Mouse (Mus musculus) CH12.LX (cell line): ENCODE results near the gene Rgs1. TPM values are rescaled to one million over a fixed set of nuclear protein-coding genes. Genes with fewer than 3 reads are reported as not detected.
A peak's percentile ranks its signal among the peaks of the same experiment; 100 is the strongest.

ENCODE experiments used
- DNase-seq: peaks from one replicate; pipeline ENCODE4 v3.0.0-alpha.2; 2013; ENCODE audit errors: extremely low read depth
- H3K27ac ChIP-seq: 2 replicates; pipeline ENCODE4 v1.5.1; 2012; ENCODE audit warnings: low read depth, mild to moderate bottlenecking, control low read depth, moderate library complexity; ENCODE audit not compliant: insufficient read depth
- H3K27me3 ChIP-seq: replicated peaks from 2 replicates; pipeline ENCODE3; 2012; ENCODE audit warnings: inconsistent platforms
- H3K36me3 ChIP-seq, 2 experiments: replicated peaks in 1 of 2; 2 replicates each; pipeline versions ENCODE3 to v1.6.1; 2012; ENCODE audit warnings: inconsistent platforms in 1 of 2, low read length in 1 of 2, mild to moderate bottlenecking in 1 of 2, mixed read lengths in 1 of 2, moderate library complexity in 1 of 2; ENCODE audit not compliant: control insufficient read depth in 1 of 2, insufficient read depth in 1 of 2
- H3K4me1 ChIP-seq, 2 experiments: 2 replicates each; pipeline ENCODE4 v1.6.1; 2012; ENCODE audit warnings: inconsistent platforms in 1 of 2, moderate library complexity in 1 of 2; ENCODE audit not compliant: insufficient read depth in 2 of 2, control insufficient read depth in 1 of 2
- H3K4me2 ChIP-seq: 2 replicates; pipeline ENCODE4 v1.6.1; 2012; ENCODE audit warnings: low read depth, mild to moderate bottlenecking, control low read depth; ENCODE audit not compliant: poor library complexity, insufficient read depth, severe bottlenecking
- H3K4me3 ChIP-seq, 3 experiments: fragments of 150-350 bp in 1 of 3; sonication (generic) in 1 of 3; replicated peaks in 1 of 3; 2 replicates each; pipeline versions ENCODE3 to v1.5.1; 2011 to 2012; ENCODE audit warnings: low read depth in 2 of 3, low read length in 2 of 3, mild to moderate bottlenecking in 2 of 3, moderate library complexity in 2 of 3, control low read depth in 1 of 3, improper control_type of control experiment in 1 of 3, inconsistent platforms in 1 of 3, mixed read lengths in 1 of 3; ENCODE audit not compliant: poor library complexity in 1 of 3
- H3K79me2 ChIP-seq: replicated peaks from 2 replicates; pipeline ENCODE4 v1.6.1; 2012; ENCODE audit warnings: mild to moderate bottlenecking, moderate library complexity; ENCODE audit not compliant: control insufficient read depth, poor library complexity, insufficient read depth, severe bottlenecking; ENCODE audit errors: extremely low read depth
- H3K9ac ChIP-seq: 2 replicates; pipeline ENCODE4 v1.6.1; 2012; ENCODE audit warnings: low read depth, mild to moderate bottlenecking, control low read depth, moderate library complexity; ENCODE audit not compliant: insufficient read depth
- H3K9me3 ChIP-seq: replicated peaks from 2 replicates; pipeline ENCODE3; 2012; ENCODE audit warnings: low read length, inconsistent platforms, mixed read lengths
- CHD1 ChIP-seq: IDR thresholded peaks from 2 replicates; pipeline ENCODE4 v1.6.1; 2012; ENCODE audit warnings: low read depth, low read length, improper control_type of control experiment, inconsistent platforms
- CHD2 ChIP-seq: IDR thresholded peaks from 2 replicates; pipeline ENCODE4 v1.6.1; 2011; ENCODE audit warnings: low read length, improper control_type of control experiment
- CTCF ChIP-seq, 2 experiments: IDR thresholded peaks in 1 of 2; conservative IDR thresholded peaks in 1 of 2; 2 replicates each; pipeline ENCODE4 v1.5.1; 2011 to 2012; ENCODE audit warnings: low read depth in 2 of 2, low read length in 2 of 2, improper control_type of control experiment in 1 of 2, inconsistent platforms in 1 of 2, mild to moderate bottlenecking in 1 of 2, moderate library complexity in 1 of 2
- E2F4 ChIP-seq: IDR thresholded peaks from 2 replicates; pipeline ENCODE4 v1.6.1; 2011; ENCODE audit warnings: low read depth, low read length, improper control_type of control experiment; ENCODE audit not compliant: insufficient replicate concordance
- EP300 ChIP-seq: IDR thresholded peaks from 2 replicates; pipeline ENCODE4 v1.6.1; 2011; ENCODE audit warnings: low read length, improper control_type of control experiment
- ETS1 ChIP-seq: conservative IDR thresholded peaks from 2 replicates; pipeline ENCODE4 v1.6.1; 2012; ENCODE audit warnings: low read depth, mild to moderate bottlenecking, inconsistent platforms, low read length, improper control_type of control experiment, moderate library complexity
- GABPA ChIP-seq: IDR thresholded peaks from 2 replicates; pipeline ENCODE4 v1.6.1; 2012; ENCODE audit warnings: low read depth, low read length, improper control_type of control experiment, inconsistent platforms; ENCODE audit not compliant: insufficient replicate concordance
- JUND ChIP-seq: conservative IDR thresholded peaks from 2 replicates; pipeline ENCODE4 v1.6.1; 2011; ENCODE audit warnings: low read depth, low read length, improper control_type of control experiment
- KAT2A ChIP-seq: IDR thresholded peaks from 2 replicates; pipeline ENCODE4 v1.6.1; 2012; ENCODE audit warnings: low read length, improper control_type of control experiment, inconsistent platforms; ENCODE audit not compliant: insufficient replicate concordance
- MAFK ChIP-seq: IDR thresholded peaks from 2 replicates; pipeline ENCODE4 v1.6.1; 2011; ENCODE audit warnings: low read length, improper control_type of control experiment; ENCODE audit not compliant: insufficient replicate concordance
- MAX ChIP-seq: IDR thresholded peaks from 2 replicates; pipeline ENCODE4 v1.6.1; 2011; ENCODE audit warnings: low read length, improper control_type of control experiment
- MAZ ChIP-seq: IDR thresholded peaks from 2 replicates; pipeline ENCODE4 v1.6.1; 2012; ENCODE audit warnings: low read depth, mild to moderate bottlenecking, inconsistent platforms, low read length, improper control_type of control experiment, moderate library complexity
- MXI1 ChIP-seq: IDR thresholded peaks from 2 replicates; pipeline ENCODE4 v1.6.1; 2011; ENCODE audit warnings: mild to moderate bottlenecking, low read depth, low read length, improper control_type of control experiment
- MYC ChIP-seq: IDR thresholded peaks from 2 replicates; pipeline ENCODE4 v1.6.1; 2011; ENCODE audit warnings: low read depth, mild to moderate bottlenecking, improper control_type of control experiment, low read length
- RAD21 ChIP-seq: IDR thresholded peaks from 2 replicates; pipeline ENCODE4 v1.6.1; 2011; ENCODE audit warnings: low read depth, mild to moderate bottlenecking, low read length, improper control_type of control experiment, moderate library complexity
- RCOR1 ChIP-seq: conservative IDR thresholded peaks from 2 replicates; pipeline ENCODE4 v1.6.1; 2012; ENCODE audit warnings: low read depth, mild to moderate bottlenecking, inconsistent platforms, low read length, improper control_type of control experiment
- SIN3A ChIP-seq: IDR thresholded peaks from 2 replicates; pipeline ENCODE4 v1.6.1; 2012; ENCODE audit warnings: low read length, improper control_type of control experiment, inconsistent platforms
- SMC3 ChIP-seq: IDR thresholded peaks from 2 replicates; pipeline ENCODE4 v1.6.1; 2011; ENCODE audit warnings: low read depth, low read length, improper control_type of control experiment
- TCF12 ChIP-seq: IDR thresholded peaks from 2 replicates; pipeline ENCODE4 v1.6.1; 2014; ENCODE audit warnings: low read depth, mild to moderate bottlenecking, inconsistent platforms, low read length, improper control_type of control experiment
- UBTF ChIP-seq: IDR thresholded peaks from 2 replicates; pipeline ENCODE4 v1.6.1; 2012; ENCODE audit warnings: low read depth, mild to moderate bottlenecking, inconsistent platforms, low read length, improper control_type of control experiment, moderate library complexity
- USF1 ChIP-seq: IDR thresholded peaks from 2 replicates; pipeline ENCODE4 v1.6.1; 2014; ENCODE audit warnings: low read depth, mild to moderate bottlenecking, inconsistent platforms, low read length, improper control_type of control experiment
- ZC3H11A ChIP-seq: IDR thresholded peaks from 2 replicates; pipeline ENCODE4 v1.6.1; 2012; ENCODE audit warnings: low read depth, mild to moderate bottlenecking, inconsistent platforms, low read length, improper control_type of control experiment
- ZNF384 ChIP-seq: IDR thresholded peaks from 2 replicates; pipeline ENCODE4 v1.6.1; 2012; ENCODE audit warnings: low read depth, low read length, improper control_type of control experiment, inconsistent platforms
- dilution Hi-C: fragments of 300-500 bp; cut with MboI; formaldehyde crosslinking; loops from 2 replicates; pipeline ENCODE4 v1.14.3; 2020; ENCODE audit warnings: low sequenced_read_pairs; ENCODE audit not compliant: extremely low pct_unique_long_range_greater_than_20kb, extremely low pct_ligation_motif_present
- in situ Hi-C: fragments of 300-500 bp; cut with MboI; formaldehyde crosslinking; loops from 3 replicates; pipeline ENCODE4 v1.14.3; 2019; ENCODE audit warnings: low sequenced_read_pairs, low pct_ligation_motif_present, low pct_unique_long_range_greater_than_20kb, mixed read lengths
- polyA plus RNA-seq: library from polyadenylated mRNA; unstranded; fragments of >175 nt; gene quantifications from 2 replicates; pipeline ENCODE4 v1.2.1, GENCODE M21; 2012; ENCODE audit warnings: low read depth; ENCODE audit not compliant: insufficient read length
- total RNA-seq, 2 experiments: library from RNA; depleted of rRNA; stranded (reverse); fragments of 300-350 nt in 1 of 2; fragments of >200 nt in 1 of 2; gene quantifications; 2 replicates each; pipeline ENCODE4 v1.2.3; 2012 to 2014

Gene Rgs1
- total and polyA plus RNA-seq, 3 experiments, result 3.2 to 25.2 (median 3.6) TPM

- in situ Hi-C loops, result no loop called here
- peak overlapping the region; percentile 67; the same call in 1 of the 2 replicates for H3K4me2 ChIP-seq
- DNase-seq, result no peak
- no peak overlapping the region for H3K4me3 ChIP-seq
- no peaks in the 10 kb centered on the region for H3K27me3 ChIP-seq
- no peaks in the 10 kb centered on the region for H3K36me3 ChIP-seq
- dilution Hi-C loops, result no loop called here
- H3K79me2 ChIP-seq, result no peaks in the 10 kb centered on the region
- peaks cover 0 to 7% of the 10 kb centered on the region in 2 experiments; a peak in 1 of 4 replicates for H3K4me1 ChIP-seq
- no peaks in the 10 kb centered on the region for H3K9me3 ChIP-seq
- H3K9ac ChIP-seq, result no peak overlapping the region
- H3K27ac ChIP-seq, result no peak overlapping the region
- peak; percentile 66; the same call in 1 of the 2 replicates for TF ChIP-seq MXI1
- TF ChIP-seq RCOR1, result no peak
- no peak for TF ChIP-seq RAD21
- peak; percentile 87 for TF ChIP-seq MYC
- 0 out of 2 replicates have a peak, but pooled peaks have one; percentile 27 for TF ChIP-seq MAFK
- TF ChIP-seq CHD2, result no peak
- peak; percentile 86 for TF ChIP-seq MAX
- TF ChIP-seq TCF12, result 0 out of 2 replicates have a peak, but pooled peaks have one; percentile 25
- no peak for TF ChIP-seq UBTF
- 0 out of 2 replicates have a peak, but pooled peaks have one; percentile 52 for TF ChIP-seq EP300
- TF ChIP-seq ETS1, result peak; percentile 65; the same call in 1 of the 2 replicates
- TF ChIP-seq, all 38 proteins: peak for 7
Observed at GRCm38 (mm10) chr1:144215230-144215629, 33.8 kb downstream of the Rgs1 start.

- peaks cover 0 to 14% of the 10 kb centered on the region in 2 experiments; a peak in 2 of 4 replicates for H3K4me1 ChIP-seq
- no peak for TF ChIP-seq USF1
- TF ChIP-seq KAT2A, result no peak
- TF ChIP-seq SMC3, result no peak
- no peak for TF ChIP-seq CHD1
- TF ChIP-seq MAFK, result no peak
- no peak for TF ChIP-seq UBTF
- TF ChIP-seq CTCF (conservative IDR thresholded peaks at IDR 0.05 in 1 of 2, IDR thresholded peaks at IDR 0.05 in 1 of 2; ENCODE audit: low read depth in 2 of 2, low read length in 2 of 2), result no peak
- TF ChIP-seq TCF12, result no peak
- no peak for TF ChIP-seq MXI1
- TF ChIP-seq RCOR1, result no peak
- TF ChIP-seq EP300, result no peak
- no peak for TF ChIP-seq ZNF384
- no peak for TF ChIP-seq JUND
- TF ChIP-seq MAZ, result no peak
- TF ChIP-seq ZC3H11A, result no peak
- no peak for TF ChIP-seq E2F4
- TF ChIP-seq MAX, result no peak
- TF ChIP-seq SIN3A, result no peak
- TF ChIP-seq GABPA, result no peak
- H3K27ac ChIP-seq, result no peak overlapping the region
- no peak overlapping the region for H3K4me3 ChIP-seq
- in situ Hi-C loops (no loop called here), dilution Hi-C loops (no loop called here)
- no peaks in the 10 kb centered on the region for H3K9me3 ChIP-seq
- no peaks in the 10 kb centered on the region for H3K79me2 ChIP-seq
- H3K9ac ChIP-seq, result no peak overlapping the region
- H3K27me3 ChIP-seq, result no peaks in the 10 kb centered on the region
- DNase-seq, result no peak
- no peaks in the 10 kb centered on the region for H3K36me3 ChIP-seq
- no peak overlapping the region for H3K4me2 ChIP-seq
Observed at GRCm38 (mm10) chr1:144210912-144211311, 38.1 kb downstream of the Rgs1 start.
